Comparison of ENCODE assay signal across 7 mouse cellular contexts in the genomic region with DNA sequence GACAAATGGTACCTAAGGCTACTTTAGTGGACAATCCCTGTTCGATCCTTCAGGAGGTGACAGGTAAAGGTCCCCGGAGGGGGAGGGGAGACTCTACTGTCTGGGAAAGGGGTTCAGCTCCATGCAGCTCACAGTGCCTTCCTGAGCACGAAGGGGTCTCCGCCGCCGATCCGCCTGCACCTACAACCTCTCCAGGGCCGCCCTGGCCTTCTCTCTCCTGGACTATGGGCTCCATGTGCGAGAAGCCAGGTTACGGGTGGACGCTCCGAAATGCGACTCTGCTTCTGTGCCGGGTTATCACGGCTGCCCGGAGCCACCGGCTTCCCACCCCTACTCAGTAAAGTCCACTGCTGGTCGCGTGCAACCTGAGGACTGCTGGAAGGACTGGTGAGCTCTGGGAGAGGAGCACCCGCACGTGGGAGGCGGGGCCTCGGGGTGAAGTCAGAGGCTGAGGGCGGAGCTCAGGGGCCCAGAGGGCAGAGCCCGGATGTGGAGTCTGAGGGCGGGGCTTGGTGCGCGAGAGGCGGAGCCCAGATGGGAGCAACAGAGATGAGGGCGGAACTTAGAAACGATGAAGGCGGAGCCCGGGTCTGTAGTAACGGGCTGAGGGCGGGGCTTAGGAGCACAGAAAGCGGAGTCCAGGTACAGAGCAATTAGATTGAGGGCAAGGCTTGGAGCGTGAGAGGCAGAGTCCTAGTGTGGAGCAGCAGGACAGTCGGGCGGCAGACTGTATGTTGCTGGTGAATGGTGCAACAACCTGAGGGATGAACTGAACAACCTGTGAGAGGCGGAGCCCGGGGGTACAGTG. TPM values are rescaled to one million over a fixed set of nuclear protein-coding genes. Genes with fewer than 3 reads are reported as not detected.
A peak's percentile ranks its signal among the peaks of the same experiment; 100 is the strongest.
DNase-seq lines count a peak whose midpoint lies in the region; ATAC-seq and TF ChIP-seq lines count a peak whose summit lies in the region.

No protein-coding gene starts in this region.

- H3K4me2 ChIP-seq in embryonic facial prominence, embryonic 15.5 days (replicated peaks) = peak overlapping the region; percentile 63
- H3K4me2 ChIP-seq in limb, embryonic 11.5 days (ENCODE audit: low read depth, severe bottlenecking) = peak overlapping the region; percentile 57
- H3K4me2 ChIP-seq in midbrain, embryonic 13.5 days (replicated peaks) = peak overlapping the region; percentile 68

- intact Hi-C loops in heart, adult 2 months (cut with DNase I) = no loop called here

- H3K4me3 ChIP-seq in embryonic facial prominence, embryonic 15.5 days (replicated peaks) = peak overlapping the region; percentile 56
- H3K4me3 ChIP-seq in heart, adult 2 months = peak overlapping the region; percentile 51
- peak overlapping the region; percentile 55 for H3K4me3 ChIP-seq in kidney, adult 2 months (ENCODE audit: insufficient read depth, low read depth, low read length)
- H3K4me3 ChIP-seq in limb, embryonic 11.5 days (ENCODE audit: low read depth, low read length) = peak overlapping the region; percentile 37
- peak overlapping the region; percentile 47 for H3K4me3 ChIP-seq in midbrain, embryonic 13.5 days (replicated peaks)
- peak overlapping the region; percentile 58 for H3K4me3 ChIP-seq in spleen, adult 2 months (ENCODE audit: extremely low read depth, insufficient read depth, insufficient read length)

- H3K4me1 ChIP-seq in embryonic facial prominence, embryonic 15.5 days = no peaks in the 10 kb centered on the region
- H3K4me1 ChIP-seq in heart, adult 2 months (ENCODE audit: control insufficient read depth, insufficient read depth, low read length) = no peaks in the 10 kb centered on the region
- H3K4me1 ChIP-seq in kidney, adult 2 months (ENCODE audit: control insufficient read depth, insufficient read depth, low read length) = no peaks in the 10 kb centered on the region
- H3K4me1 ChIP-seq in limb, embryonic 11.5 days (ENCODE audit: control insufficient read depth, insufficient read depth, low read length) = no peaks in the 10 kb centered on the region
- peaks cover 7% of the 10 kb centered on the region; the same call in 1 of the 2 replicates for H3K4me1 ChIP-seq in midbrain, embryonic 13.5 days (replicated peaks)
- H3K4me1 ChIP-seq in spleen, adult 2 months (ENCODE audit: control insufficient read depth, insufficient read depth, insufficient read length) = peaks cover 5% of the 10 kb centered on the region; the same call in 1 of the 2 replicates

- H3K9me3 ChIP-seq in embryonic facial prominence, embryonic 15.5 days (replicated peaks) = no peaks in the 10 kb centered on the region
- no peaks in the 10 kb centered on the region for H3K9me3 ChIP-seq in limb, embryonic 11.5 days (ENCODE audit: control insufficient read depth, low read length)
- H3K9me3 ChIP-seq in midbrain, embryonic 13.5 days = no peaks in the 10 kb centered on the region

- no peak for TF ChIP-seq CTCF in heart, adult 2 months (IDR thresholded peaks at IDR 0.05)
- TF ChIP-seq CTCF in kidney, adult 2 months (conservative IDR thresholded peaks at IDR 0.05; ENCODE audit: insufficient read depth, insufficient read length, low read depth, low read length) = no peak
- no peak for TF ChIP-seq CTCF in spleen, adult 2 months (IDR thresholded peaks at IDR 0.05; ENCODE audit: extremely low read depth, insufficient read depth, insufficient read length, insufficient replicate concordance)

- peak; percentile 97 for DNase-seq in brain, adult 2 months (ENCODE audit: low read depth, low spot score)
- peak; percentile 87 to 89 for DNase-seq in heart, adult 2 months
- DNase-seq in kidney, adult 2 months = peak; percentile 97
- peak; percentile 97 for DNase-seq in limb, embryonic 11.5 days (ENCODE audit: low spot score)
- peak; percentile 84 to 92 for DNase-seq in spleen, adult 2 months (ENCODE audit: low read depth in 1 of 2, low spot score in 2 of 2)

- peak; percentile 98 for ATAC-seq in embryonic facial prominence, embryonic 15.5 days (ENCODE audit: insufficient number of reproducible peaks, low FRiP score, low TSS enrichment, low read depth)
- peak; percentile 98 for ATAC-seq in limb, embryonic 11.5 days (ENCODE audit: insufficient number of reproducible peaks, low FRiP score, low TSS enrichment, low read depth)
- ATAC-seq in midbrain, embryonic 13.5 days = peak; percentile 97

- no peak for TF ChIP-seq EP300 in heart, adult 2 months (IDR thresholded peaks at IDR 0.05; ENCODE audit: insufficient read depth, low read depth, low read length)

- no peak for TF ChIP-seq POLR2A in heart, adult 2 months (IDR thresholded peaks at IDR 0.05; ENCODE audit: insufficient read depth, low read depth, low read length)
- TF ChIP-seq POLR2A in kidney, adult 2 months (IDR thresholded peaks at IDR 0.05; ENCODE audit: low read depth, low read length) = no peak
- TF ChIP-seq POLR2A in spleen, adult 2 months (IDR thresholded peaks at IDR 0.05; ENCODE audit: low read depth, low read length) = no peak

- no peaks in the 10 kb centered on the region for H3K36me3 ChIP-seq in embryonic facial prominence, embryonic 15.5 days
- H3K36me3 ChIP-seq in heart, adult 2 months (ENCODE audit: control insufficient read depth, insufficient read depth, low read length) = no peaks in the 10 kb centered on the region
- H3K36me3 ChIP-seq in kidney, adult 2 months (ENCODE audit: control insufficient read depth, insufficient read depth, low read length) = no peaks in the 10 kb centered on the region
- H3K36me3 ChIP-seq in limb, embryonic 11.5 days (ENCODE audit: control insufficient read depth, insufficient read depth, low read length) = no peaks in the 10 kb centered on the region
- H3K36me3 ChIP-seq in midbrain, embryonic 13.5 days = no peaks in the 10 kb centered on the region
- H3K36me3 ChIP-seq in spleen, adult 2 months (ENCODE audit: control insufficient read depth, insufficient read depth, low read length) = no peaks in the 10 kb centered on the region

- no peak overlapping the region for H3K27ac ChIP-seq in embryonic facial prominence, embryonic 15.5 days (replicated peaks)
- H3K27ac ChIP-seq in heart, adult 2 months = no peak overlapping the region
- no peak overlapping the region for H3K27ac ChIP-seq in kidney, adult 2 months (ENCODE audit: insufficient read depth, low read depth, low read length)
- H3K27ac ChIP-seq in limb, embryonic 11.5 days (replicated peaks; ENCODE audit: low read depth, low read length) = no peak overlapping the region
- H3K27ac ChIP-seq in midbrain, embryonic 13.5 days = no peak overlapping the region
- H3K27ac ChIP-seq in spleen, adult 2 months (ENCODE audit: insufficient read depth, low read length) = no peak overlapping the region

- WGBS in embryonic facial prominence, embryonic 15.5 days = 9% methylated on average over 41 of the region's 41 CpGs
- WGBS in heart, adult 2 months = 12% methylated on average over 41 of the region's 41 CpGs
- 9% methylated on average over 41 of the region's 41 CpGs for WGBS in kidney, adult 2 months
- 11% methylated on average over 41 of the region's 41 CpGs for WGBS in limb, embryonic 11.5 days
- 12% methylated on average over 41 of the region's 41 CpGs for WGBS in midbrain, embryonic 13.5 days
- 14% methylated on average over 41 of the region's 41 CpGs for WGBS in spleen, adult 2 months

- no peaks in the 10 kb centered on the region for H3K27me3 ChIP-seq in embryonic facial prominence, embryonic 15.5 days
- H3K27me3 ChIP-seq in heart, adult 2 months (ENCODE audit: control insufficient read depth, insufficient read depth, low read length) = no peaks in the 10 kb centered on the region
- H3K27me3 ChIP-seq in kidney, adult 2 months (replicated peaks; ENCODE audit: control insufficient read depth, insufficient read depth, low read length) = no peaks in the 10 kb centered on the region
- no peaks in the 10 kb centered on the region for H3K27me3 ChIP-seq in limb, embryonic 11.5 days (ENCODE audit: control insufficient read depth, insufficient read depth, low read length)
- H3K27me3 ChIP-seq in midbrain, embryonic 13.5 days = no peaks in the 10 kb centered on the region
- no peaks in the 10 kb centered on the region for H3K27me3 ChIP-seq in spleen, adult 2 months (ENCODE audit: control insufficient read depth, insufficient read depth, low read length)

- H3K79me2 ChIP-seq in heart, adult 2 months (replicated peaks; ENCODE audit: control insufficient read depth, insufficient read depth, low read length) = no peaks in the 10 kb centered on the region

- H3K9ac ChIP-seq in embryonic facial prominence, embryonic 15.5 days = peak overlapping the region; percentile 44
- H3K9ac ChIP-seq in heart, adult 2 months (ENCODE audit: low read depth, low read length) = peak overlapping the region; percentile 29; the same call in 1 of the 2 replicates
- peak overlapping the region; percentile 34 for H3K9ac ChIP-seq in limb, embryonic 11.5 days (ENCODE audit: low read length)
- peak overlapping the region; percentile 55 for H3K9ac ChIP-seq in midbrain, embryonic 13.5 days (replicated peaks)

RNA-seq across cellular contexts. Expression of a gene that starts 9.5 kb away (rescaled TPM):
- not detected in 2 replicates for polyA plus RNA-seq in embryonic facial prominence, embryonic 15.5 days (2015; fragmentation: Nextera tagmentation; extraction: Ambion mirVana)
- total RNA-seq in heart, adult 2 months (2021) = not detected
- polyA plus RNA-seq in heart, adult 2 months (2012; rRNA removed) = not detected in 2 replicates
- polyA plus RNA-seq in kidney, adult 2 months (2012; rRNA removed) = not detected in 2 replicates
- polyA plus RNA-seq in limb, embryonic 11.5 days (2014; fragmentation: Nextera tagmentation; extraction: Ambion mirVana) = not detected in 2 replicates
- polyA plus RNA-seq in midbrain, embryonic 13.5 days (2015; fragmentation: Nextera tagmentation; extraction: Ambion mirVana) = not detected in 2 replicates
- polyA plus RNA-seq in spleen, adult 2 months (2012; rRNA removed) = not detected in 2 replicates
